8 mouse cellular contexts compared by ENCODE assay signal in genomic region chr9:69456406-69457075, GRCm38 (mm10). TPM values are rescaled to one million over a fixed set of nuclear protein-coding genes. Genes with fewer than 3 reads are reported as not detected.
DNase-seq lines count a peak whose midpoint lies in the region; ATAC-seq and TF ChIP-seq lines count a peak whose summit lies in the region.
"Had no signal": no experiment of that assay in that cellular context is flagged by ENCODE, and none has a peak within 500 bp of the region (broad histone marks: within the 10 kb centered on the region; RNA-seq: fewer than 3 reads in every experiment).

No protein-coding gene starts in this region.

- no peaks in the 10 kb centered on the region for H3K27me3 ChIP-seq in liver, postnatal 0 days (ENCODE audit: insufficient read depth, low read length)
- H3K27me3 ChIP-seq in embryonic facial prominence, embryonic 10.5 days (replicated peaks; ENCODE audit: low read depth, poor library complexity, severe bottlenecking), result peaks cover 46% of the 10 kb centered on the region
- no peaks in the 10 kb centered on the region for H3K27me3 ChIP-seq in heart, embryonic 16.5 days (ENCODE audit: control insufficient read depth, insufficient read depth, low read length)
- H3K27me3 ChIP-seq in small intestine, adult 2 months (ENCODE audit: control insufficient read depth, insufficient read depth, low read length), result no peaks in the 10 kb centered on the region

- H3K27ac ChIP-seq in liver, postnatal 0 days (ENCODE audit: low read depth), result no peak overlapping the region; the same call in 1 of the 2 replicates
- H3K27ac ChIP-seq in embryonic facial prominence, embryonic 10.5 days (replicated peaks), result peak overlapping the region; percentile 49; the same call in 1 of the 2 replicates
- H3K27ac ChIP-seq in heart, embryonic 16.5 days (ENCODE audit: low read length), result peak overlapping the region; percentile 87
- peak overlapping the region; percentile 95 for H3K27ac ChIP-seq in small intestine, adult 2 months (ENCODE audit: insufficient read depth, low read depth, low read length)

- ATAC-seq in liver, postnatal 0 days, result no peak
- no peak for ATAC-seq in heart, embryonic 16.5 days (replicated peaks; ENCODE audit: extremely low read depth, insufficient read depth, low FRiP score)
- ATAC-seq: forebrain, embryonic 16.5 days had no signal

- H3K4me2 ChIP-seq in liver, postnatal 0 days (ENCODE audit: low read depth, low read length), result 0 out of 2 replicates have a peak overlapping the region, but pooled peaks have one; percentile 84
- peak overlapping the region; percentile 71 for H3K4me2 ChIP-seq in heart, embryonic 16.5 days (ENCODE audit: low read depth, low read length)

- no peaks in the 10 kb centered on the region for H3K9me3 ChIP-seq in liver, postnatal 0 days (ENCODE audit: low read length)
- no peaks in the 10 kb centered on the region for H3K9me3 ChIP-seq in embryonic facial prominence, embryonic 10.5 days
- no peaks in the 10 kb centered on the region for H3K9me3 ChIP-seq in heart, embryonic 16.5 days (replicated peaks; ENCODE audit: control insufficient read depth, low read length)

- WGBS in liver, postnatal 0 days (ENCODE audit: insufficient replicate concordance), result 69% methylated on average over 15 of the region's 15 CpGs
- 90% methylated on average over 15 of the region's 15 CpGs for WGBS in embryonic facial prominence, embryonic 10.5 days
- 62% methylated on average over 15 of the region's 15 CpGs for WGBS in heart, embryonic 16.5 days
- 46% methylated on average over 15 of the region's 15 CpGs for WGBS in small intestine, adult 2 months

- H3K4me1 ChIP-seq in liver, postnatal 0 days (ENCODE audit: insufficient read depth), result peaks cover 53% of the 10 kb centered on the region
- H3K4me1 ChIP-seq in embryonic facial prominence, embryonic 10.5 days, result peaks cover 75% of the 10 kb centered on the region
- H3K4me1 ChIP-seq in heart, embryonic 16.5 days (ENCODE audit: control insufficient read depth, insufficient read depth, low read length), result peaks cover 59% of the 10 kb centered on the region
- peaks cover 37% of the 10 kb centered on the region; the same call in 1 of the 2 replicates for H3K4me1 ChIP-seq in small intestine, adult 2 months (ENCODE audit: control insufficient read depth, insufficient read depth, insufficient read length, low read length)

- H3K4me3 ChIP-seq in liver, postnatal 0 days (ENCODE audit: low read depth, low read length), result no peak overlapping the region
- no peak overlapping the region for H3K4me3 ChIP-seq in embryonic facial prominence, embryonic 10.5 days
- H3K4me3 ChIP-seq in heart, embryonic 16.5 days (ENCODE audit: low read length), result peak overlapping the region; percentile 90; the same call in 1 of the 2 replicates
- H3K4me3 ChIP-seq in small intestine, adult 2 months (ENCODE audit: low read depth, low read length), result peak overlapping the region; percentile 37

- H3K9ac ChIP-seq in liver, postnatal 0 days (replicated peaks), result no peak overlapping the region
- H3K9ac ChIP-seq in heart, embryonic 16.5 days (ENCODE audit: low read length), result no peak overlapping the region; the same call in 1 of the 2 replicates

- no peaks in the 10 kb centered on the region; the same call in 1 of the 2 replicates for H3K36me3 ChIP-seq in liver, postnatal 0 days (replicated peaks; ENCODE audit: insufficient read depth, low read length)
- no peaks in the 10 kb centered on the region for H3K36me3 ChIP-seq in embryonic facial prominence, embryonic 10.5 days (replicated peaks)
- peaks cover 5% of the 10 kb centered on the region; the same call in 1 of the 2 replicates for H3K36me3 ChIP-seq in heart, embryonic 16.5 days (ENCODE audit: control insufficient read depth, insufficient read depth)
- H3K36me3 ChIP-seq in small intestine, adult 2 months (ENCODE audit: control insufficient read depth, insufficient read depth, low read length), result peaks cover 15% of the 10 kb centered on the region

- no peak for TF ChIP-seq EP300 in liver, postnatal 0 days (IDR thresholded peaks at IDR 0.05; ENCODE audit: low read depth)

- DNase-seq in liver, postnatal 0 days, result no peak
- no peak for DNase-seq in liver
- DNase-seq in embryonic facial prominence, embryonic 10.5 days (ENCODE audit: low spot score), result no peak
- DNase-seq in cerebellum, adult 18-20 months, result no peak
- DNase-seq in urinary bladder, postnatal 4 days (ENCODE audit: low spot score in 2 of 2), result no peak

- peak; percentile 33; the same call in 1 of the 2 replicates for TF ChIP-seq POLR2A in small intestine, adult 2 months (IDR thresholded peaks at IDR 0.05; ENCODE audit: low read depth, low read length)

- TF ChIP-seq CTCF in liver, postnatal 0 days (IDR thresholded peaks at IDR 0.05; ENCODE audit: low read depth), result no peak
- no peak for TF ChIP-seq CTCF in small intestine, adult 2 months (IDR thresholded peaks at IDR 0.05; ENCODE audit: extremely low read depth, insufficient read length, insufficient replicate concordance, low read depth, low read length)

RNA-seq across cellular contexts. Expression of gene Anxa2, which starts 3.1 kb away (rescaled TPM):
- 68.2 and 78.3 TPM in 2 replicates for polyA plus RNA-seq in liver, postnatal 0 days (2015; fragmentation: Nextera tagmentation; extraction: Ambion mirVana)
- polyA plus RNA-seq in embryonic facial prominence, embryonic 10.5 days (2016; fragmentation: Nextera tagmentation; extraction: Ambion mirVana), result 112 and 145 TPM in 2 replicates
- polyA plus RNA-seq in heart, embryonic 16.5 days (2015; fragmentation: Nextera tagmentation; extraction: Ambion mirVana), result 622 and 705 TPM in 2 replicates
- 269 and 791 TPM in 2 replicates for polyA plus RNA-seq in small intestine, adult 2 months (2012; rRNA removed)

RNA-seq across cellular contexts. Expression of gene Ice2, which starts 58.8 kb away (rescaled TPM):
- 4.5 and 5.1 TPM in 2 replicates for polyA plus RNA-seq in liver, postnatal 0 days (2015; fragmentation: Nextera tagmentation; extraction: Ambion mirVana)
- 22.5 and 23.0 TPM in 2 replicates for polyA plus RNA-seq in embryonic facial prominence, embryonic 10.5 days (2016; fragmentation: Nextera tagmentation; extraction: Ambion mirVana)
- 11.3 and 12.6 TPM in 2 replicates for polyA plus RNA-seq in heart, embryonic 16.5 days (2015; fragmentation: Nextera tagmentation; extraction: Ambion mirVana)
- 0.38 and 0.46 TPM in 2 replicates for polyA plus RNA-seq in small intestine, adult 2 months (2012; rRNA removed)

Comparison
In these comparisons a context has a peak if more than half of its experiments do, and no peak if none do; other contexts are left out.
1. H3K4me3 ChIP-seq: peak in heart, embryonic 16.5 days (single experiment) and small intestine, adult 2 months (single experiment); none in liver, postnatal 0 days (single experiment) and embryonic facial prominence, embryonic 10.5 days (single experiment).